Mouse (Mus musculus): ENCODE data around the gene Timm50. TPM values are rescaled to one million over a fixed set of nuclear protein-coding genes. Genes with fewer than 3 reads are reported as not detected.

Gene Timm50
- polyA plus RNA-seq (2014; fragmentation: Nextera tagmentation; extraction: Ambion mirVana), result 139 and 140 TPM in 2 replicates

DNA sequence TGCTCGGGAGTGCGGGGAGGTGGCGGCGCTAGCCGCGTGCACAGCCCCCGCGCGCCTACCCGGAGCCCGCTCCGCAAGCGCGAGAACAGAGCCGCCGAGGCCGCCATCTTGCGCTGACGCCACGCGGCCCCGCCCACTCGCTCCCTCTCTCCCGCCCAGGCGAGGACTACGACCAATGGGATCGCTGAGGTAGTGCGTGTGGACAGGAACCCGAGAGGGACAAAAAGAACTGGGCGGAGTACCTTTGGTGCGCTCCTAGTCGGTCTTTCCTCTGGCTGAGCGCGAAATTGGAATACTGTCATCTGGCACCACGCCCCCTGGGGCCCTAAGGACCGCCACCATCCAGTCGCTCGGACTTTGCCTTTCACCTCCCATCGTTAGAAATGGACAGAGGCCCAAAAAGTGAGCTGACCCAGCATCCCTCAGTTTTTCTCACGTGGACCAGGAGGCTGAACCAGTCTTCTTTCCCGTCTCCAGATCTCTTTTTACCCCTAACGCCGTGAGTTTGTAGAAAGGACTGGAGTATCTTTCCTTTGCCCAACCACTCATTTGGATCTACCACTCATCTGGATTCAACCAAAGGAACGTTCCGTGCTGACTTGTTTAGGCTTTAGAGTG is at the start of gene Timm50:
TSS of gene Timm50 (minus strand) at position 147 of the 618 bp plus-strand sequence.
- Histone ChIP-seq H3K9me3 (ENCODE audit: control insufficient read depth, low read depth, low read length) (no peaks in the 10 kb centered on the region), H3K36me3 (ENCODE audit: control insufficient read depth, insufficient read depth, low read length) (peaks cover 59% of the 10 kb centered on the region)
- under 1% methylated on average over 39 of the region's 45 CpGs for WGBS

DNA sequence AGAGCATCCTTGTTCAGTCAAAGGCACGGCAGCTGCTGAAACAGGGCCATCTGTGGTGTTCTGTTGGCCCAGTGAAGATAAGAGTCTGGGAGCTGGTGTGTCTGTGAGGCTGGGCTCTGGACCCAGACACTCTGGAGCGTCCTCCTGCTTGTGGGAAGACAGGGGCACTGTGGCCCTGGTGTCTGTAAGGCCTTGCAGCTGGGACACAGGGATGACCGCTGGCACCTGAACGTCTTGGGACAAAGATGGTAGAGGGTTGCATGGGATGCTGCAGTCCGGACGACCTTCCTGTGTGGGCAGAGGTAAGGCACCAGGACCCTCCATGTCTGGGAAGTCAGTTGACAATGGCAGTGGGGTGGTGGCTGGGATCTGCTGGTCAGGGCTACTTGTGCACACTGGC is 48.4 kb upstream of the Timm50 start:
- no peak overlapping the region for H3K4me2 ChIP-seq (replicated peaks; ENCODE audit: low read depth, low read length)
- no peaks in the 10 kb centered on the region for H3K27me3 ChIP-seq (ENCODE audit: control insufficient read depth, insufficient read depth, low read length)
- H3K27ac ChIP-seq (ENCODE audit: low read length), result no peak overlapping the region
- no peak for ATAC-seq (ENCODE audit: insufficient number of reproducible peaks, insufficient read depth, low FRiP score, low read depth)
- peaks cover 27% of the 10 kb centered on the region for H3K4me1 ChIP-seq (ENCODE audit: control insufficient read depth, insufficient read depth, low read length)
- H3K9me3 ChIP-seq (ENCODE audit: control insufficient read depth, low read depth, low read length), result no peaks in the 10 kb centered on the region
- H3K4me3 ChIP-seq (ENCODE audit: low read depth, low read length), result no peak overlapping the region
- peaks cover 54% of the 10 kb centered on the region for H3K36me3 ChIP-seq (ENCODE audit: control insufficient read depth, insufficient read depth, low read length)
- H3K9ac ChIP-seq (replicated peaks; ENCODE audit: low read depth, low read length), result no peak overlapping the region
- 85% methylated on average over 6 of the region's 6 CpGs for WGBS

More for the DNA sequence above, at the start of gene Timm50:
- Histone ChIP-seq H3K27me3 (ENCODE audit: control insufficient read depth, insufficient read depth, low read length) (no peaks in the 10 kb centered on the region), H3K9ac (replicated peaks; ENCODE audit: low read depth, low read length) (peak within 1 kb of the TSS; percentile 90), H3K4me2 (replicated peaks; ENCODE audit: low read depth, low read length) (peak within 1 kb of the TSS; percentile 85), H3K4me1 (ENCODE audit: control insufficient read depth, insufficient read depth, low read length) (peaks cover 8% of the 10 kb centered on the region; the same call in 1 of the 2 replicates), H3K27ac (ENCODE audit: low read length) (peak within 1 kb of the TSS; percentile 48), H3K4me3 (ENCODE audit: low read depth, low read length) (peak within 1 kb of the TSS; percentile 98)
- peak; percentile 96 for ATAC-seq (ENCODE audit: insufficient number of reproducible peaks, insufficient read depth, low FRiP score, low read depth)

GRCm38 (mm10) chr7:28359854-28360253 is 48.0 kb upstream of the Timm50 start:
- Histone ChIP-seq H3K27me3 (ENCODE audit: control insufficient read depth, insufficient read depth, low read length) (no peaks in the 10 kb centered on the region), H3K4me1 (ENCODE audit: control insufficient read depth, insufficient read depth, low read length) (peaks cover 27% of the 10 kb centered on the region), H3K36me3 (ENCODE audit: control insufficient read depth, insufficient read depth, low read length) (peaks cover 50% of the 10 kb centered on the region), H3K9me3 (ENCODE audit: control insufficient read depth, low read depth, low read length) (no peaks in the 10 kb centered on the region), H3K27ac (ENCODE audit: low read length) (no peak overlapping the region), H3K4me2 (replicated peaks; ENCODE audit: low read depth, low read length) (no peak overlapping the region), H3K9ac (replicated peaks; ENCODE audit: low read depth, low read length) (no peak overlapping the region), H3K4me3 (ENCODE audit: low read depth, low read length) (no peak overlapping the region)
- ATAC-seq (ENCODE audit: insufficient number of reproducible peaks, insufficient read depth, low FRiP score, low read depth), result no peak
- 84% methylated on average over 10 of the region's 10 CpGs for WGBS

- WGBS, result 56% methylated on average over 7 of the region's 7 CpGs
- Histone ChIP-seq H3K9me3 (ENCODE audit: control insufficient read depth, low read depth, low read length) (no peaks in the 10 kb centered on the region), H3K4me2 (replicated peaks; ENCODE audit: low read depth, low read length) (no peak overlapping the region), H3K4me3 (ENCODE audit: low read depth, low read length) (no peak overlapping the region), H3K27ac (ENCODE audit: low read length) (peak overlapping the region; percentile 45; the same call in 1 of the 2 replicates), H3K36me3 (ENCODE audit: control insufficient read depth, insufficient read depth, low read length) (peaks cover 49% of the 10 kb centered on the region), H3K27me3 (ENCODE audit: control insufficient read depth, insufficient read depth, low read length) (no peaks in the 10 kb centered on the region), H3K9ac (replicated peaks; ENCODE audit: low read depth, low read length) (no peak overlapping the region), H3K4me1 (ENCODE audit: control insufficient read depth, insufficient read depth, low read length) (peaks cover 27% of the 10 kb centered on the region)
- no peak for ATAC-seq (ENCODE audit: insufficient number of reproducible peaks, insufficient read depth, low FRiP score, low read depth)
Measured at GRCm38 (mm10) chr7:28358431-28358830, 46.6 kb upstream of the Timm50 start.

GRCm38 (mm10) chr7:28357984-28358383 is 46.1 kb upstream of the Timm50 start:
- Histone ChIP-seq H3K27me3 (ENCODE audit: control insufficient read depth, insufficient read depth, low read length) (no peaks in the 10 kb centered on the region), H3K4me2 (replicated peaks; ENCODE audit: low read depth, low read length) (no peak overlapping the region), H3K27ac (ENCODE audit: low read length) (peak overlapping the region; percentile 45; the same call in 1 of the 2 replicates), H3K4me1 (ENCODE audit: control insufficient read depth, insufficient read depth, low read length) (peaks cover 27% of the 10 kb centered on the region), H3K4me3 (ENCODE audit: low read depth, low read length) (no peak overlapping the region), H3K9me3 (ENCODE audit: control insufficient read depth, low read depth, low read length) (no peaks in the 10 kb centered on the region), H3K36me3 (ENCODE audit: control insufficient read depth, insufficient read depth, low read length) (peaks cover 53% of the 10 kb centered on the region), H3K9ac (replicated peaks; ENCODE audit: low read depth, low read length) (no peak overlapping the region)
- 1% methylated on average over 5 of the region's 5 CpGs for WGBS
- no peak for ATAC-seq (ENCODE audit: insufficient number of reproducible peaks, insufficient read depth, low FRiP score, low read depth)

DNA sequence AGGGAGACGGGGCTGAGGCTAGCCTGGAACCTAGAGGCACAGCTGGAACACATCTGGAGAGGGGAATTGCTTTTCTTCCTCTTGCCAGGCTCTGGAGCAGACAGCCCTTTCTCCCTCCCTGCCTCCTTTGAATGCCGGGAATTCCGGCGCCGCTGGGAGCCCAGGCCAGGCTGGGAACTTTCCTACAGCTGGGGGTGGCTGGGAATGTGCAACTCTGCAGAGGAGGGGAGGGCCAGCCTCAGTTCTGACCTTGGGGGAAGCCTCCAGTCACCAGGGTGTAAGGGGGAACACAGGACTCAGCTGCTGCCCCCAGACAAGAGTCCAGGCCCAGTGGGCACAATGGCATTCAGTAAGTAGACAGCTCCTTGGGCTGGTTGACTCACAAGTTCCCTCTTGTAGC is 45.1 kb upstream of the Timm50 start:
- Histone ChIP-seq H3K36me3 (ENCODE audit: control insufficient read depth, insufficient read depth, low read length) (peaks cover 50% of the 10 kb centered on the region), H3K27ac (ENCODE audit: low read length) (peak overlapping the region; percentile 45; the same call in 1 of the 2 replicates), H3K9ac (replicated peaks; ENCODE audit: low read depth, low read length) (no peak overlapping the region), H3K9me3 (ENCODE audit: control insufficient read depth, low read depth, low read length) (no peaks in the 10 kb centered on the region), H3K4me1 (ENCODE audit: control insufficient read depth, insufficient read depth, low read length) (peaks cover 27% of the 10 kb centered on the region), H3K27me3 (ENCODE audit: control insufficient read depth, insufficient read depth, low read length) (no peaks in the 10 kb centered on the region), H3K4me2 (replicated peaks; ENCODE audit: low read depth, low read length) (no peak overlapping the region), H3K4me3 (ENCODE audit: low read depth, low read length) (no peak overlapping the region)
- WGBS, result 5% methylated on average over 5 of the region's 5 CpGs
- peak; percentile 48; the same call in 1 of the 2 replicates for ATAC-seq (ENCODE audit: insufficient number of reproducible peaks, insufficient read depth, low FRiP score, low read depth)

DNA sequence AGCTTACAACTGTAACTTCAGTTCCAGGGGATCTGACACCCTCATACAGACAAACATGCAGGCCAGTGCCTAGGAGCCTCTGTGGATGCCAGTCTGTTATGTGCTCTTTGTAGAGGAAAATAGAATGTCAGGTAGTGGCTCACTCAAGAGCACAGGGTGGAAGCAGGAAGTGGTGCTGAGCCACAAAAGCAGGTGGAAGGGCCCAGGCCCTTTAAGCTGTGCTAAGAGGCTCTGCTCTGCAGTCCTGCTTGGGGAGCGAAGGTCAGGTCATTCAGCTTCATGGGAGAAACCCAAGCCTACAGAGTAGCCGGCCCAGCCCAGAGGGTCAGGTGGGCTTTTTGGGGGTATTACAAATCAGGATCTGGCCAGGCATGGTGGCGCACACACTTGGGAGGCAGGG is 43.3 kb upstream of the Timm50 start:
- Histone ChIP-seq H3K4me3 (ENCODE audit: low read depth, low read length) (no peak overlapping the region), H3K4me2 (replicated peaks; ENCODE audit: low read depth, low read length) (no peak overlapping the region), H3K36me3 (ENCODE audit: control insufficient read depth, insufficient read depth, low read length) (peaks cover 42% of the 10 kb centered on the region), H3K9me3 (ENCODE audit: control insufficient read depth, low read depth, low read length) (no peaks in the 10 kb centered on the region), H3K9ac (replicated peaks; ENCODE audit: low read depth, low read length) (no peak overlapping the region), H3K4me1 (ENCODE audit: control insufficient read depth, insufficient read depth, low read length) (peaks cover 32% of the 10 kb centered on the region), H3K27me3 (ENCODE audit: control insufficient read depth, insufficient read depth, low read length) (no peaks in the 10 kb centered on the region), H3K27ac (ENCODE audit: low read length) (peak overlapping the region; percentile 10; the same call in 1 of the 2 replicates)
- no peak for ATAC-seq (ENCODE audit: insufficient number of reproducible peaks, insufficient read depth, low FRiP score, low read depth)
- 89% methylated on average over 3 of the region's 3 CpGs for WGBS

DNA sequence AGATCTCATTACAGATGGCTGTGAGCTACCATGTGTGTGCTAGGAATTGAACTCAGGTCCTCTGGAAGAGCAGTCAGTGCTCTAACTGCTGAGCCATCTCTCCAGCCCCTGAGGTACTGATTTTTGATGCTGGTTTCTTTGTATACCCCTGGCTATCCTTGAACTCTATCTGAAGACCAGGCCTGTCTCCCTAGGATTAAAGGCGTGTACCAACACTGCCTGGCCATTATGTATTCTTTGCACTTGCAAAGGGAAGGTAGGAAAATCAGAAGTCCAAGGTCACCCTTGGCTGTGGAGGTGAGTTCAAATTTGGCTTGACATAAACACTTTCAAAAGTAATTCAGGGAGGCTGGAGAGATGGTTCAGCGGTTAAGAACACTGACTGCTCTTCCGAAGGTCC is 42.7 kb upstream of the Timm50 start:
- Histone ChIP-seq H3K27me3 (ENCODE audit: control insufficient read depth, insufficient read depth, low read length) (no peaks in the 10 kb centered on the region), H3K9ac (replicated peaks; ENCODE audit: low read depth, low read length) (no peak overlapping the region), H3K4me1 (ENCODE audit: control insufficient read depth, insufficient read depth, low read length) (peaks cover 37% of the 10 kb centered on the region), H3K27ac (ENCODE audit: low read length) (no peak overlapping the region), H3K4me3 (ENCODE audit: low read depth, low read length) (no peak overlapping the region), H3K4me2 (replicated peaks; ENCODE audit: low read depth, low read length) (no peak overlapping the region), H3K9me3 (ENCODE audit: control insufficient read depth, low read depth, low read length) (no peaks in the 10 kb centered on the region), H3K36me3 (ENCODE audit: control insufficient read depth, insufficient read depth, low read length) (peaks cover 36% of the 10 kb centered on the region)
- WGBS, result 94% methylated on average over 3 of the region's 3 CpGs
- ATAC-seq (ENCODE audit: insufficient number of reproducible peaks, insufficient read depth, low FRiP score, low read depth), result no peak

Data from stomach, embryonic 14.5 days (tissue).